Mouse (Mus musculus) lung, postnatal 10 days (tissue): ENCODE measurements around the gene Arhgap9.

ENCODE experiments used
- DNase-seq: peaks from one replicate; pipeline ENCODE4 v3.0.0; 2021

The Arhgap9 gene

GRCm38 (mm10) chr10:127350594-127351284, 29.0 kb downstream of the Arhgap9 start:
- peak; percentile 80 for DNase-seq

- no peak for DNase-seq
Observed at GRCm38 (mm10) chr10:127351285-127351595, 29.5 kb downstream of the Arhgap9 start.

GRCm38 (mm10) chr10:127351719-127352118, 30.0 kb downstream of the Arhgap9 start:
- DNase-seq: no peak

- DNase-seq: no peak
Observed at GRCm38 (mm10) chr10:127352187-127352586, 30.4 kb downstream of the Arhgap9 start.

- no peak for DNase-seq
Observed at GRCm38 (mm10) chr10:127352766-127353165, 31.0 kb downstream of the Arhgap9 start.

GRCm38 (mm10) chr10:127353909-127354895, 32.4 kb downstream of the Arhgap9 start, which contains the start of gene Inhbe:
TSS of gene Inhbe (minus strand) at chr10:127354411.
- DNase-seq: peak; percentile 53

- no peak for DNase-seq
Observed at GRCm38 (mm10) chr10:127355336-127355735, 33.6 kb downstream of the Arhgap9 start.

GRCm38 (mm10) chr10:127360714-127361113, 39.0 kb downstream of the Arhgap9 start:
- no peak for DNase-seq

GRCm38 (mm10) chr10:127367116-127367515, 45.4 kb downstream of the Arhgap9 start:
- DNase-seq: no peak

- no peak for DNase-seq
Observed at GRCm38 (mm10) chr10:127368273-127368672, 46.5 kb downstream of the Arhgap9 start.

- no peak for DNase-seq
Observed at GRCm38 (mm10) chr10:127369834-127370820, 48.4 kb downstream of the Arhgap9 start, which contains the start of gene Inhbc. TSS of gene Inhbc (minus strand) at chr10:127370431.

- DNase-seq: no peak
Observed at GRCm38 (mm10) chr10:127371023-127371422, 49.3 kb downstream of the Arhgap9 start.

- DNase-seq: no peak
Observed at GRCm38 (mm10) chr10:127377700-127378099, 55.9 kb downstream of the Arhgap9 start.
